Mouse (Mus musculus) E14TG2a.4 (cell line): ENCODE data around the gene Oas1g.

Experiments used
- CTCF ChIP-seq: conservative IDR thresholded peaks from 2 replicates; pipeline ENCODE4 v1.5.1; 2014; ENCODE audit warnings: low read length
- NANOG ChIP-seq: IDR thresholded peaks from 2 replicates; pipeline ENCODE4 v1.6.1; 2014; ENCODE audit warnings: borderline replicate concordance, low read length, mixed read lengths

DNA sequence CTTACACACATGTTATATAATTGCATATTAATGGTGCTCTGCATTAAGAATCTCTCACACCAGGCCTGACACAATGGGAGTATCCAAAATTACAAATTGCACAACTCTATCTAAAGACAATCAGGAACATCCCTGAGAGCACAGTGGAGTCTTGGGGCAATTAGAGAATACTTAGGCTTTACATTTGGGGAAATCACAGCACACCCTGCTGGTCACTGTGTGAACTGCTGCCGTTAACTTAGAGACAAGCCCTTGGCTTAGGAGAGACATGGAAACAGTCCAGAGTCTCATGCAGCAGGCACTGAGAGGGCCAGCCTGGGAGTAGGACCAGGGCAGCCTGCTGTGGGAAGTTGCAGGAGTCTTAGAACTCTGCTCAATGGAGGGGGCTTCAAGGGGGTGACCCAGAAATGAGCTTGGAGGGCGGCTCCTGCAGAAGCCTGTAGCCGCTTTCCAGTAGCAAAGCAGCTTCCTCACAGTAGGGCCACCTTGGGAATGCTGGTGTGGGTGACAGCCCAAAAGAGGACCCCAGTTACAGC is 37.7 kb downstream of the Oas1g start:
- TF ChIP-seq CTCF (peak; percentile 98), NANOG (no peak)
